Mouse (Mus musculus) kidney, embryonic 15.5 days (tissue): Measurements from ENCODE around the gene Tmem63b. TPM values are rescaled to one million over a fixed set of nuclear protein-coding genes. Genes with fewer than 3 reads are reported as not detected.

Experiments
- ATAC-seq: fragments of 200-750 bp; cut with Nextera tagmentation; replicated peaks from 2 replicates; pipeline ENCODE4 v1.8.0; 2017; ENCODE audit warnings: moderate TSS enrichment; ENCODE audit not compliant: low FRiP score
- H3K27ac ChIP-seq: fragments of 300-500 bp; sonication (generic); 2 replicates; pipeline ENCODE4 v1.5.1; 2015; ENCODE audit warnings: mild to moderate bottlenecking, inconsistent platforms
- H3K27me3 ChIP-seq: fragments of 300-500 bp; sonication (generic); 2 replicates; pipeline ENCODE4 v1.6.1; 2015; ENCODE audit warnings: inconsistent platforms
- H3K36me3 ChIP-seq: fragments of 300-500 bp; sonication (generic); 2 replicates; pipeline ENCODE4 v1.6.1; 2015; ENCODE audit warnings: inconsistent platforms
- H3K4me1 ChIP-seq: fragments of 300-500 bp; sonication (generic); 2 replicates; pipeline ENCODE4 v1.6.1; 2015; ENCODE audit warnings: inconsistent platforms
- H3K4me2 ChIP-seq: fragments of 300-500 bp; sonication (generic); 2 replicates; pipeline ENCODE4 v1.6.1; 2015; ENCODE audit warnings: moderate library complexity, mild to moderate bottlenecking, inconsistent platforms
- H3K4me3 ChIP-seq: fragments of 300-500 bp; sonication (generic); replicated peaks from 2 replicates; pipeline ENCODE4 v1.5.1; 2015; ENCODE audit warnings: mild to moderate bottlenecking, inconsistent platforms
- H3K9ac ChIP-seq: fragments of 300-500 bp; sonication (generic); 2 replicates; pipeline ENCODE4 v1.6.1; 2015; ENCODE audit warnings: mild to moderate bottlenecking, inconsistent platforms
- H3K9me3 ChIP-seq: fragments of 300-500 bp; sonication (generic); replicated peaks from 2 replicates; pipeline ENCODE4 v1.6.1; 2016; ENCODE audit warnings: inconsistent platforms
- WGBS: fragments of 180-500 bp; shearing (Covaris S2); methylation state at CpG from one replicate; pipeline ENCODE4 v1.1.7; 2015; ENCODE audit warnings: mixed read lengths; 5-methylcytosine and 5-hydroxymethylcytosine counted together
- polyA plus RNA-seq: library from polyadenylated mRNA; unstranded; fragments of >200 nt; fragmentation: Nextera tagmentation; extraction: Ambion mirVana; gene quantifications from 2 replicates; pipeline ENCODE4 v1.2.1, GENCODE M21; 2015

Tmem63b gene
- polyA plus RNA-seq, 1 experiment from 2014 or later, result 39.4 TPM

DNA sequence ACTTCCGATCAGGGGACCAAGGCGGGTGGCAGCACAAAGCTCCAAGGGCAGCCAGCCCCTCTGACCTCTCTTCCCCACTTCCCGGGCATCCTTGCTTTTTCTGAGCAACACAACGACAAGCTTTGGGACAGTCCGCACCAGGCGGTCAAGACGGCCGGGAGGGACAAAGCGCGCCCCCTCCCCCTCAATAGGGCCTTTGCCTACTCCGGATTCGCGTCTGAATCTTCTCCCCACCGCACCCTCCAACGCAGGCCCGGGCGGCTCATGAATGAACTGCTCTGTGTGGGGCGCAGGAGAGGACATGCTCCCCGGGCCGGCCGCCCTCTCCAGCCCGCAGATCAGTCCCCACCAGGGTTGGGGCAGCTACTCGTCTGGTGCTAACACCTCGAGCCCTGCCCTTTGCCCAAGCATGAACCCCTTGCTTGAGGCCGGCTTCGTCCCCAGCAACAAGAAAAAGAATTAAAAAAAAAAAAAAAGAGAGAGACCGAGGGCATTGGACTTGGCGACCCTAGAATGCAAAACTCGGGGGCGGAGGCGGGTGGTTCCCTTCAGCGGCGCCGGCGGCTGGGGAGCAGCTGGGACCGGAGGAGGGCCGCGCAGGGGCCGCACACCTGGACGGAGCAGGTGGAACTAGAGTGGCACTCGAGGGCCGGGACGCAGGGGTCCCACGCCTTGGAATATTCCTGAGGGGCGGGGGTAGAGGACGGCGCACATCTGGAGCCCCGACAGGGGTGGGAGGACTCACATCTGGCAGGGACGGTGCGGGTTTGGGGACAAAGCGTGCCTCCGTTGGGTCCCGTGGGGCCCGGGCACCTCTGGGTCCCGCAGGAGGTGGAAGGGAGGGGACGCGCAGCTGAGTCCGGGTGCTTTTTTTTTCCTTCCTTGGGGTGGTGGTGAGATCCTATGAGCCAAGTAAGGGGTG lies 1.3 kb downstream of the Tmem63b start:
- H3K27me3 ChIP-seq, result no peaks in the 10 kb centered on the region
- peak; percentile 72 for ATAC-seq
- peak overlapping the region; percentile 82 for H3K27ac ChIP-seq
- under 1% methylated on average over 58 of the region's 58 CpGs for WGBS
- peak overlapping the region; percentile 90 for H3K4me3 ChIP-seq
- no peaks in the 10 kb centered on the region for H3K9me3 ChIP-seq
- peak overlapping the region; percentile 89 for H3K4me2 ChIP-seq
- no peaks in the 10 kb centered on the region for H3K36me3 ChIP-seq
- H3K9ac ChIP-seq, result peak overlapping the region; percentile 86
- peaks cover 31% of the 10 kb centered on the region for H3K4me1 ChIP-seq

DNA sequence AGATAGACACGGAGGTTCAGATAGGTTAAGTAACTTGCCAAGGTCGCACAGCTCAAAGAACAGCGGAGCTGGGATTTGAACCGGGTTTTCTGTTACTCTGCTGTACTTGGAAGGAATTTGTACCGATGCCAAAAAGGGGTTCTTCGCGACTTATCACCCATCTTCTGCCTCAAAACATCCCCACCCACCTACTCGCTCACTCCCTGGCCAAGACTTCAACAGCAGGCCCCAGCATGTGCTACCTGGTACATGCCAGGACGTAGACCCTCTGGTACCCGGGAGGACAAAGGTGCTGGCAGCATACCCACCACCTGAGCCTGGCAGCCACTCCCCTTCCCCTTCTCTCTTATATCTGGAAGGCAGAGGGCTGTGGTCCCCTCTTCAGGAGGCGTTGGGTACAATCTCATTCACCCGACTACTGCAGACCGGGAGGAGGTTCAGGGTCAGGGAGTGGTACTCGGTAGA lies 2.0 kb downstream of the Tmem63b start:
- Histone ChIP-seq H3K9ac (peak overlapping the region; percentile 86), H3K4me1 (peaks cover 29% of the 10 kb centered on the region), H3K36me3 (no peaks in the 10 kb centered on the region), H3K27me3 (no peaks in the 10 kb centered on the region), H3K27ac (peak overlapping the region; percentile 82), H3K4me2 (peak overlapping the region; percentile 89), H3K4me3 (peak overlapping the region; percentile 90), H3K9me3 (no peaks in the 10 kb centered on the region)
- no peak for ATAC-seq
- WGBS, result 32% methylated on average over 14 of the region's 14 CpGs

DNA sequence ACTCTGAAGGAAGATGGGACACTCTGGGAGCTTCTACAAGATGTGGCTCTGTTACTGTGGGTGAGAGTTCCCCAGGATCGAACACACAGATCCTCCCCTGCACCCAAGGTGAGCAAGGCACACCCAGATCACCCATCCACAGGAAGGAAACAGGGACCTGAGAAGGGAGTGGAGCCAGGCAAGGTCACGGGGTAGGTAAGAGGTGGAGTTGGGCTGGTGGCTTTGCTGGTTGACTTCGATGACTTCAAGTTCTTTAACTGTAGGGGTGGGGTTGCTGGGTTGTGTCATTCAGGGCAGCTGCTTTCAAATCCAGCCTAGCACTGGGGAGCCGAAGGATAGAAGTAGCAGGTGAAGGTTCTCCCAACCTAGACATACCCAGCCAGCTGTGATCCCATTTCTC lies 3.9 kb downstream of the Tmem63b start:
- Histone ChIP-seq H3K4me3 (no peak overlapping the region), H3K9me3 (no peaks in the 10 kb centered on the region), H3K27ac (no peak overlapping the region), H3K27me3 (no peaks in the 10 kb centered on the region), H3K4me2 (no peak overlapping the region), H3K4me1 (peaks cover 32% of the 10 kb centered on the region), H3K9ac (no peak overlapping the region), H3K36me3 (peaks cover 6% of the 10 kb centered on the region; the same call in 1 of the 2 replicates)
- WGBS, result 92% methylated on average over 4 of the region's 4 CpGs
- ATAC-seq, result no peak

GRCm38 (mm10) chr17:45681588-45681987 lies 5.1 kb downstream of the Tmem63b start:
- no peak overlapping the region for H3K4me3 ChIP-seq
- H3K27ac ChIP-seq, result no peak overlapping the region
- no peak overlapping the region for H3K4me2 ChIP-seq
- H3K9me3 ChIP-seq, result no peaks in the 10 kb centered on the region
- H3K4me1 ChIP-seq, result peaks cover 21% of the 10 kb centered on the region
- WGBS, result 95% methylated on average over 1 of the region's 1 CpGs
- peaks cover 17% of the 10 kb centered on the region for H3K36me3 ChIP-seq
- no peak overlapping the region for H3K9ac ChIP-seq
- no peaks in the 10 kb centered on the region for H3K27me3 ChIP-seq
- no peak for ATAC-seq

GRCm38 (mm10) chr17:45680391-45680980 lies 6.2 kb downstream of the Tmem63b start:
- Histone ChIP-seq H3K4me3 (peak overlapping the region; percentile 15; the same call in 1 of the 2 replicates), H3K9me3 (no peaks in the 10 kb centered on the region), H3K36me3 (peaks cover 27% of the 10 kb centered on the region), H3K9ac (peak overlapping the region; percentile 29; the same call in 1 of the 2 replicates), H3K4me2 (peak overlapping the region; percentile 46), H3K4me1 (peaks cover 21% of the 10 kb centered on the region), H3K27ac (peak overlapping the region; percentile 66), H3K27me3 (no peaks in the 10 kb centered on the region)
- peak; percentile 63 for ATAC-seq
- WGBS, result 44% methylated on average over 8 of the region's 8 CpGs

GRCm38 (mm10) chr17:45678106-45678505 lies 8.6 kb downstream of the Tmem63b start:
- Histone ChIP-seq H3K4me3 (no peak overlapping the region), H3K9me3 (no peaks in the 10 kb centered on the region), H3K4me2 (no peak overlapping the region), H3K27ac (no peak overlapping the region), H3K27me3 (no peaks in the 10 kb centered on the region), H3K9ac (no peak overlapping the region), H3K4me1 (peaks cover 9% of the 10 kb centered on the region), H3K36me3 (peaks cover 46% of the 10 kb centered on the region)
- no peak for ATAC-seq
- 34% methylated on average over 7 of the region's 7 CpGs for WGBS

DNA sequence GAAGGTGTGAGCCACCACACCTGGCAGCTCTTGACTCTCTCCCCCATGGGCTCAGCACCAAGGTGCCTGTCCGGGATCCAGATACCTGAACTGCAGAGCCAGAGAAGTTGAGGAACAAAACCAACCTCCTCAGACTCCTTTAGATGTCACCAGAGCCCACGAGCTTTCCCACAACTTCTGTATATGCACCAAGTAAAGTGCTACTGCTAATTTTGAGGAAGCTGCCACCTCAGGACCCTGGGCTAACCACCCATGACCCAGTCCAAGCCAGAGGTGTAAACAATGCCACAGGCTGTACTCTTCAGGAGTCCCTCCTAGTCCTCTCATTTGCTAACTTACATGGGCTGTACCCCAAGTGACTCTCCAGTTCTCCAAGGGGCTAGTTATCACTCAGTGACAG lies 14.1 kb downstream of the Tmem63b start:
- no peak overlapping the region for H3K4me3 ChIP-seq
- H3K27ac ChIP-seq, result no peak overlapping the region
- H3K4me2 ChIP-seq, result no peak overlapping the region
- no peak overlapping the region for H3K9ac ChIP-seq
- no peaks in the 10 kb centered on the region for H3K9me3 ChIP-seq
- WGBS, result 93% methylated on average over 2 of the region's 2 CpGs
- no peaks in the 10 kb centered on the region for H3K4me1 ChIP-seq
- no peak for ATAC-seq
- no peaks in the 10 kb centered on the region for H3K27me3 ChIP-seq
- peaks cover 80% of the 10 kb centered on the region for H3K36me3 ChIP-seq

DNA sequence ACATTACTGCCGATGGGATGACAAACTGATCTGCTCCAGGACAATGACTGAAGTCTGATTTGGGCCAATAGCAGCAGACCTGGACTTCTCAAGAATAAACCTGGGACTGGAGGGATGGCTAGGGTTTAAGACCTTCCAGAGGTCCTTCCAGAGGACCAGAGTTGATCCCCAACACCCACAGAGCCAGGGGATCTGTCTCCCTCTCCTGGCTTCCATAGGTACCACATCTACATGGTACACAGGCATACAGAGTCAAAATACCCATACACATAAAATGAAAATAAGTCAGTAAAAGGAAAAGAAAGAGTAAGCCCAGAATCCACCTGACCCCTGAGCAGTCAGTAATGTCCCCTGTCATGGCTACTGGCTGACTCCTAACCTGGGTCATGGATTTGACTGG lies 14.9 kb downstream of the Tmem63b start:
- no peak for ATAC-seq
- H3K4me3 ChIP-seq, result no peak overlapping the region
- no peak overlapping the region for H3K9ac ChIP-seq
- H3K36me3 ChIP-seq, result peaks cover 80% of the 10 kb centered on the region
- H3K27ac ChIP-seq, result no peak overlapping the region
- H3K9me3 ChIP-seq, result no peaks in the 10 kb centered on the region
- 94% methylated on average over 1 of the region's 1 CpGs for WGBS
- no peaks in the 10 kb centered on the region for H3K4me1 ChIP-seq
- H3K4me2 ChIP-seq, result no peak overlapping the region
- H3K27me3 ChIP-seq, result no peaks in the 10 kb centered on the region

- no peak overlapping the region for H3K4me3 ChIP-seq
- H3K27me3 ChIP-seq, result no peaks in the 10 kb centered on the region
- H3K27ac ChIP-seq, result no peak overlapping the region
- H3K9ac ChIP-seq, result no peak overlapping the region
- ATAC-seq, result no peak
- no peak overlapping the region for H3K4me2 ChIP-seq
- peaks cover 4% of the 10 kb centered on the region for H3K4me1 ChIP-seq
- peaks cover 78% of the 10 kb centered on the region for H3K36me3 ChIP-seq
- no peaks in the 10 kb centered on the region for H3K9me3 ChIP-seq
- 91% methylated on average over 10 of the region's 10 CpGs for WGBS
Measured at GRCm38 (mm10) chr17:45667986-45668385, 18.7 kb downstream of the Tmem63b start.

DNA sequence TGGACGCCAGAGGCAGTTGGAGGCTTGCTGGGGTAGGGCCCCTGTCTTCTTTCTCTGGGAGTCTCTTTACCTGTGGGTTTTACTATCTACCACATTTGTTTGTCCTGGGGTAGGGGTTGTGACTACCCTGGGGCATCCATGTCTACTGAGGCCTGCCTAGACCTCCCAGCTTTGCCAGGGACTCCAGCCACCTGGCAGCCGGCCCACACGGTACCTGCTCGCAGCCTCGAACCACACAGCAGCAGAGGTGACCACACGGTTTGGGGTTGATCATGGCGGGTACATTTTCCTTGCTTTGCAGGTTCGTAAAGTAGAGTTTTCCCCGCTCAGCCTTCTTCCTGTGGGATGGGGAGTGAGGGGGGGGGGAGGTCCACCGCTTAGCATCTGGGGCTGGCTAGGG lies 19.2 kb downstream of the Tmem63b start:
- Histone ChIP-seq H3K9ac (no peak overlapping the region), H3K9me3 (no peaks in the 10 kb centered on the region), H3K27me3 (no peaks in the 10 kb centered on the region), H3K4me3 (no peak overlapping the region), H3K4me1 (peaks cover 4% of the 10 kb centered on the region), H3K27ac (no peak overlapping the region), H3K4me2 (no peak overlapping the region), H3K36me3 (peaks cover 78% of the 10 kb centered on the region)
- no peak for ATAC-seq
- 89% methylated on average over 10 of the region's 10 CpGs for WGBS

GRCm38 (mm10) chr17:45666091-45666490 lies 20.6 kb downstream of the Tmem63b start:
- H3K36me3 ChIP-seq, result peaks cover 82% of the 10 kb centered on the region
- 78% methylated on average over 11 of the region's 11 CpGs for WGBS
- no peak for ATAC-seq

DNA sequence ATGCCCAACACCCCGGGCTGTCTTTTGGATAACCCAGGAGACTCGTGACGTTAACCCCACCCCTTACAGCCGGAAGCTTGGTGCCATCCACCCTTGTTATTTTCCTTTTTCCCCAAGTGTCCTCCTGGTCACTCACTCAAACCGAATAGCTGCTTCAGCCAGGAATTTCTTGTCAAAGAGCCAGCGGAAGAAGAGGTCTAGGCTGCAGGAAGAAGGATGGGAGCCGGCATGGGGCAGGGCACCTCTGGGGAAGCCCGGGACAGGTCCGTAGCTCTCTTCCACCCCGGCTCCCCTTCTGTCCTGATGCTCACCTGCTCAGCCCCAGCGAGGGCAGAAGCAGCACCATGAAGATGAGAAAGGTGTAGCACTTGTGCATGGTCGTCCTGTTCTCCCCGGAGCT lies 22.1 kb downstream of the Tmem63b start:
- no peak for ATAC-seq
- Histone ChIP-seq H3K9ac (no peak overlapping the region), H3K27ac (no peak overlapping the region), H3K4me1 (peaks cover 18% of the 10 kb centered on the region), H3K4me2 (no peak overlapping the region), H3K9me3 (no peaks in the 10 kb centered on the region), H3K27me3 (no peaks in the 10 kb centered on the region), H3K36me3 (peaks cover 71% of the 10 kb centered on the region), H3K4me3 (no peak overlapping the region)
- WGBS, result 84% methylated on average over 13 of the region's 13 CpGs

More at GRCm38 (mm10) chr17:45666091-45666490, 20.6 kb downstream of the Tmem63b start:
- peaks cover 6% of the 10 kb centered on the region for H3K4me1 ChIP-seq
- H3K4me3 ChIP-seq, result no peak overlapping the region
- H3K27ac ChIP-seq, result no peak overlapping the region
- no peaks in the 10 kb centered on the region for H3K9me3 ChIP-seq
- no peak overlapping the region for H3K4me2 ChIP-seq
- no peaks in the 10 kb centered on the region for H3K27me3 ChIP-seq
- no peak overlapping the region for H3K9ac ChIP-seq
